Mouse (Mus musculus) limb, embryonic 12.5 days (tissue): ENCODE measurements at regions not wholly inside any gene's neighbourhood (a gene's known extent, or its start where the extent isn't known, plus 50 kb on each side); places are given as distances from the start of the nearest gene placed in this dataset.

ENCODE experiments used
- ATAC-seq: fragments of 200-750 bp; cut with Nextera tagmentation; 2 replicates; pipeline ENCODE4 v1.8.0; 2017; ENCODE audit warnings: low read depth, moderate TSS enrichment; ENCODE audit not compliant: insufficient number of reproducible peaks, insufficient read depth, low FRiP score, low TSS enrichment
- H3K27ac ChIP-seq: fragments of 300-500 bp; sonication (generic); 2 replicates; pipeline ENCODE4 v1.5.1; 2016; ENCODE audit warnings: mild to moderate bottlenecking, moderate library complexity
- H3K27me3 ChIP-seq: fragments of 300-500 bp; sonication (generic); 2 replicates; pipeline ENCODE4 v1.6.1; 2016; ENCODE audit warnings: mild to moderate bottlenecking, moderate library complexity
- H3K36me3 ChIP-seq: fragments of 300-500 bp; sonication (generic); 2 replicates; pipeline ENCODE4 v1.6.1; 2016; ENCODE audit warnings: mild to moderate bottlenecking, moderate library complexity
- H3K4me1 ChIP-seq: fragments of 300-500 bp; sonication (generic); replicated peaks from 2 replicates; pipeline ENCODE4 v1.6.1; 2016
- H3K4me2 ChIP-seq: fragments of 300-500 bp; sonication (generic); 2 replicates; pipeline ENCODE4 v1.6.1; 2016; ENCODE audit warnings: mild to moderate bottlenecking, moderate library complexity
- H3K4me3 ChIP-seq: fragments of 300-500 bp; sonication (generic); replicated peaks from 2 replicates; pipeline ENCODE4 v1.5.1; 2016; ENCODE audit warnings: mild to moderate bottlenecking
- H3K9ac ChIP-seq: fragments of 300-500 bp; sonication (generic); replicated peaks from 2 replicates; pipeline ENCODE4 v1.6.1; 2016; ENCODE audit warnings: mild to moderate bottlenecking, moderate library complexity
- H3K9me3 ChIP-seq: fragments of 300-500 bp; sonication (generic); 2 replicates; pipeline ENCODE4 v1.6.1; 2016; ENCODE audit warnings: mild to moderate bottlenecking, moderate library complexity
- WGBS: fragments of 180-500 bp; shearing (Covaris S2); methylation state at CpG from one replicate; pipeline ENCODE4 v1.1.7; 2016; 5-methylcytosine and 5-hydroxymethylcytosine counted together

- H3K27ac ChIP-seq = no peak overlapping the region
- no peak overlapping the region for H3K4me2 ChIP-seq
- no peak for ATAC-seq
- H3K4me3 ChIP-seq = no peak overlapping the region
- H3K27me3 ChIP-seq = no peaks in the 10 kb centered on the region
- no peaks in the 10 kb centered on the region for H3K4me1 ChIP-seq
- H3K9me3 ChIP-seq = no peaks in the 10 kb centered on the region
- no peak overlapping the region for H3K9ac ChIP-seq
- no peaks in the 10 kb centered on the region for H3K36me3 ChIP-seq
- 91% methylated on average over 3 of the region's 3 CpGs for WGBS
These were observed 99.3 kb upstream of the Col1a2 start for GRCm38 (mm10) chr6:4405301-4405700.

- no peaks in the 10 kb centered on the region for H3K36me3 ChIP-seq
- H3K4me2 ChIP-seq = no peak overlapping the region
- H3K4me1 ChIP-seq = no peaks in the 10 kb centered on the region
- WGBS = 50% methylated on average over 3 of the region's 3 CpGs
- no peak overlapping the region for H3K27ac ChIP-seq
- no peaks in the 10 kb centered on the region for H3K27me3 ChIP-seq
- H3K4me3 ChIP-seq = no peak overlapping the region
- H3K9ac ChIP-seq = no peak overlapping the region
- ATAC-seq = no peak
- no peaks in the 10 kb centered on the region for H3K9me3 ChIP-seq
These were observed 96.9 kb upstream of the Col1a2 start for GRCm38 (mm10) chr6:4407748-4408147.

GRCm38 (mm10) chr6:4413201-4413600, 91.4 kb upstream of the Col1a2 start:
- Histone ChIP-seq H3K4me1 (peaks cover 3% of the 10 kb centered on the region), H3K27me3 (no peaks in the 10 kb centered on the region), H3K36me3 (no peaks in the 10 kb centered on the region), H3K9ac (no peak overlapping the region), H3K9me3 (no peaks in the 10 kb centered on the region), H3K4me2 (no peak overlapping the region), H3K27ac (no peak overlapping the region), H3K4me3 (no peak overlapping the region)
- 48% methylated on average over 3 of the region's 3 CpGs for WGBS
- ATAC-seq = no peak

- WGBS = 43% methylated on average over 6 of the region's 6 CpGs
- Histone ChIP-seq H3K4me3 (no peak overlapping the region), H3K27me3 (no peaks in the 10 kb centered on the region), H3K27ac (no peak overlapping the region), H3K4me2 (no peak overlapping the region), H3K4me1 (peaks cover 8% of the 10 kb centered on the region), H3K9me3 (no peaks in the 10 kb centered on the region), H3K9ac (no peak overlapping the region), H3K36me3 (no peaks in the 10 kb centered on the region)
- ATAC-seq = no peak
These were observed 90.4 kb upstream of the Col1a2 start for GRCm38 (mm10) chr6:4414166-4414565.

DNA sequence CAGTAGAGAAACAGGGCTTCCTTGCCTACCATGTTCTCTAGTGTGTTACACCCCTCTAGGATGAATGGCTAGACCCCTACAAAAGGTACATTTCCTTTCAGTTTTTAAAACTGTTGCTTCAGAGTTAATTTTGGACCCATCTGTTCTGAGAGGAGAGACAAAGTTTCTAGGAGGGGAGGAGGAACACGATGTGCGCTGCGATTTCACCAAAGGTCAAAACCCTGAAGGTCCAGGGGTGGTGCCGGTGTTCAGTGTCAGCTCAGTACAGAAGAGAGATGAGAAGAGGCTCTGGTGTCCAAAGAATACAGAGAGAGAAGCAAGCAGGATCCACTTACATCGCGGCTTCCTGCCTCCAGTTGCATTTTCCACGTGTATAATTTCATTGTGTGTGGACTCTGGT, 89.4 kb upstream of the Col1a2 start:
- no peak overlapping the region for H3K9ac ChIP-seq
- H3K27ac ChIP-seq = no peak overlapping the region
- no peaks in the 10 kb centered on the region for H3K9me3 ChIP-seq
- H3K27me3 ChIP-seq = no peaks in the 10 kb centered on the region
- H3K36me3 ChIP-seq = no peaks in the 10 kb centered on the region
- H3K4me2 ChIP-seq = no peak overlapping the region
- H3K4me3 ChIP-seq = no peak overlapping the region
- WGBS = 75% methylated on average over 7 of the region's 7 CpGs
- H3K4me1 ChIP-seq = peaks cover 11% of the 10 kb centered on the region
- no peak for ATAC-seq

DNA sequence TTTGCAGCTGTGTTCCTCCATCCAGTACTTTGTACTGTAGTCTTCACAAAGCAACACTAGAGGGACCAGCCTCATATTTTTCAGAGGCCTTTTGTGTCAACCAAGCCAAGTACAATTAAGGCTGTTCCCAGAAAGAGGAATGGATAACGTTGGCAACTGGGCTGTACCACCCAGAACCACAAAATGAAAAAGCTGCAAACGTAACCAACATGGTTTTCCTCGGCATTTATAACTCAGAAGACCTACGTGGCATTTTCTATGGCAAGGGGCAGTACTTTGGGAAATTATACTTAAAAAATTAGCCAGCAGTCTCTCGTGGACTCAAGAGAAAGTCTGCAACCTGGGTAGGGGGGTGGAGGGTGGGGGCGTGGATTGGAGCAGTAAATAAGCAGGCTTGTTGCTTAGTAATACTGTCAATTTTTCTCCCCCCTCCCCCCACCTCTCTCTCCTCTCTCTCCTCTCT, 87.3 kb upstream of the Col1a2 start:
- H3K9me3 ChIP-seq = no peaks in the 10 kb centered on the region
- WGBS = 11% methylated on average over 6 of the region's 6 CpGs
- H3K36me3 ChIP-seq = no peaks in the 10 kb centered on the region
- peak overlapping the region; percentile 46 for H3K4me2 ChIP-seq
- H3K4me3 ChIP-seq = peak overlapping the region; percentile 6
- H3K27me3 ChIP-seq = no peaks in the 10 kb centered on the region
- ATAC-seq = peak; percentile 86
- peak overlapping the region; percentile 77; the same call in 1 of the 2 replicates for H3K27ac ChIP-seq
- no peak overlapping the region for H3K9ac ChIP-seq
- peaks cover 11% of the 10 kb centered on the region for H3K4me1 ChIP-seq

- Histone ChIP-seq H3K36me3 (no peaks in the 10 kb centered on the region), H3K27ac (no peak overlapping the region), H3K9ac (no peak overlapping the region), H3K4me3 (no peak overlapping the region), H3K4me1 (peaks cover 11% of the 10 kb centered on the region), H3K9me3 (no peaks in the 10 kb centered on the region), H3K4me2 (no peak overlapping the region), H3K27me3 (no peaks in the 10 kb centered on the region)
- no peak for ATAC-seq
- WGBS = 43% methylated on average over 10 of the region's 10 CpGs
These were observed 86.2 kb upstream of the Col1a2 start for GRCm38 (mm10) chr6:4418376-4418775.

DNA sequence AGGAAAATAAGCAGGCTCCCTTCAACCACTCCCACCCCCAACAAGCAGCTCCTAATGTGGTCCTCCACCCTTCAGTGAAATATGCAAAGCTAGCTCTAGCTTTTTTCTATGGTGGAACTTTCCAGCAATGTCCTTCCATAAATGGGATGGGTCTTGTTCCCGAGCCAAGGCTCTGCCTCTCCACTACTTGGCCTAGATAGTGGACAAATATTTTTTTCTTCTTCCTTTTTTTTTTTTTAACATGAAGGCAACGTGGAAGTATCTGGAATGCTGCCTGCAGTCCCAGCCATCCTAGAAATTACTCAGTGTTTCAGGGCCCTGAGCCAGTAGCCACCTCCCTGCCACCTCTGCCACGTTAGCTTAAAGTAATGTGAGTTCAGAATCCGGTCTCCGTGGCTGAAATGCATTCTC, 85.7 kb upstream of the Col1a2 start:
- H3K27me3 ChIP-seq = no peaks in the 10 kb centered on the region
- H3K4me2 ChIP-seq = no peak overlapping the region
- H3K36me3 ChIP-seq = no peaks in the 10 kb centered on the region
- H3K4me1 ChIP-seq = peaks cover 11% of the 10 kb centered on the region
- no peak overlapping the region for H3K27ac ChIP-seq
- no peak overlapping the region for H3K4me3 ChIP-seq
- WGBS = 70% methylated on average over 5 of the region's 5 CpGs
- H3K9ac ChIP-seq = no peak overlapping the region
- H3K9me3 ChIP-seq = no peaks in the 10 kb centered on the region
- ATAC-seq = no peak

GRCm38 (mm10) chr6:4421466-4421865, 83.1 kb upstream of the Col1a2 start:
- Histone ChIP-seq H3K36me3 (no peaks in the 10 kb centered on the region), H3K27ac (no peak overlapping the region), H3K9me3 (no peaks in the 10 kb centered on the region), H3K4me1 (peaks cover 11% of the 10 kb centered on the region), H3K4me3 (no peak overlapping the region), H3K27me3 (no peaks in the 10 kb centered on the region), H3K4me2 (no peak overlapping the region), H3K9ac (no peak overlapping the region)
- WGBS = 63% methylated on average over 7 of the region's 7 CpGs
- ATAC-seq = no peak

GRCm38 (mm10) chr6:4427122-4427521, 77.5 kb upstream of the Col1a2 start:
- WGBS = 92% methylated on average over 4 of the region's 4 CpGs
- no peaks in the 10 kb centered on the region for H3K27me3 ChIP-seq
- no peak for ATAC-seq

GRCm38 (mm10) chr6:4430704-4431310, 73.8 kb upstream of the Col1a2 start:
- H3K9ac ChIP-seq = no peak overlapping the region
- H3K36me3 ChIP-seq = no peaks in the 10 kb centered on the region
- H3K4me1 ChIP-seq = peaks cover 3% of the 10 kb centered on the region; the same call in 1 of the 2 replicates
- 72% methylated on average over 1 of the region's 1 CpGs for WGBS
- ATAC-seq = no peak
- H3K27ac ChIP-seq = no peak overlapping the region
- no peak overlapping the region for H3K4me3 ChIP-seq
- no peak overlapping the region for H3K4me2 ChIP-seq
- H3K9me3 ChIP-seq = no peaks in the 10 kb centered on the region
- H3K27me3 ChIP-seq = no peaks in the 10 kb centered on the region

More at GRCm38 (mm10) chr6:4427122-4427521, 77.5 kb upstream of the Col1a2 start:
- Histone ChIP-seq H3K9me3 (no peaks in the 10 kb centered on the region), H3K4me3 (no peak overlapping the region), H3K4me1 (peaks cover 3% of the 10 kb centered on the region; the same call in 1 of the 2 replicates), H3K27ac (no peak overlapping the region), H3K4me2 (no peak overlapping the region), H3K9ac (no peak overlapping the region), H3K36me3 (no peaks in the 10 kb centered on the region)

- Histone ChIP-seq H3K36me3 (no peaks in the 10 kb centered on the region), H3K4me1 (peaks cover 3% of the 10 kb centered on the region), H3K4me3 (no peak overlapping the region), H3K4me2 (no peak overlapping the region), H3K27me3 (no peaks in the 10 kb centered on the region), H3K27ac (no peak overlapping the region), H3K9ac (no peak overlapping the region), H3K9me3 (no peaks in the 10 kb centered on the region)
- ATAC-seq = no peak
- 87% methylated on average over 8 of the region's 8 CpGs for WGBS
These were observed 72.4 kb upstream of the Col1a2 start for GRCm38 (mm10) chr6:4432192-4432591.
